Mouse (Mus musculus): ENCODE measurements around the gene Secisbp2.

GRCm38 (mm10) chr13:51697897-51698296 is 46.4 kb downstream of the Secisbp2 start:
- TF ChIP-seq CTCF (IDR thresholded peaks at IDR 0.05; ENCODE audit: low read depth) (no peak), EP300 (optimal IDR thresholded peaks at IDR 0.05) (no peak)
